Comparison of ENCODE assay signal across 9 mouse cellular contexts in the genomic region with DNA sequence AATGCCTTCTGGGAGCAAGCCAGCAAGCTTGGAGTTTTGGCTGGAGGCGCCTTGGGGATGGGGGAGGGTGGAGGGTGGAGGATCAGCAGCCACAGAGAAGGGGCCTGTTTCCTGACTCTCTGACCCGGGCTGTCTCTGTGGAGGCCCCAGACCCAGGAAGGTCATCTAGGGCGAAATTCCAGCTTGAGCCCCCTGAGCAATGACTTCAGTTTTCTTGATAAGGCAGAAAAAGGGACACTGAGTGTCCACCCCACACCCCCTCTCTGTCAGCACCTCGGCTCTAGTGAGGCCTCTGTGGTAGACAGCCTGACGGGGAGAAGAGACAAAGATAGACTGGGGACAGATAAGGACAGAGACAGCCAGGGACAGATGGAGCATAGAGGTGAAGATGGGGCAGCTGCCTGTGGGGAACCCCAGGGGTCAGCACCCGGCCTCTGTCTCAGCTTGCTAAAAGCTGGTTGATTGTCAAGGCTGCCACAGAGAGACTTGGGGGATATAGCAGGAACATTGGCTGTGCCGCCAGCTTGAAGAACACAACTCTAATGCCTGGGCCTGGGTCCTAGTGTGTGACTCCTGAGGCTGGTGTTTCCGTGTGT.
DNase-seq lines count a peak whose midpoint lies in the region; ATAC-seq and TF ChIP-seq lines count a peak whose summit lies in the region.
"Had no signal": no experiment of that assay in that cellular context is flagged by ENCODE, and none has a peak within 500 bp of the region (broad histone marks: within the 10 kb centered on the region; RNA-seq: fewer than 3 reads in every experiment).

No protein-coding gene starts in this region.

- no peaks in the 10 kb centered on the region for H3K27me3 ChIP-seq in lung, postnatal 0 days (replicated peaks; ENCODE audit: insufficient read depth, low read length)
- no peaks in the 10 kb centered on the region for H3K27me3 ChIP-seq in heart, embryonic 14.5 days (ENCODE audit: control insufficient read depth, insufficient read depth, low read length)
- no peaks in the 10 kb centered on the region for H3K27me3 ChIP-seq in liver, embryonic 15.5 days
- no peaks in the 10 kb centered on the region for H3K27me3 ChIP-seq in forebrain, postnatal 0 days (ENCODE audit: insufficient read depth, low read length)
- H3K27me3 ChIP-seq: forebrain, embryonic 12.5 days had no signal

- no peak for TF ChIP-seq EP300 in lung, postnatal 0 days (IDR thresholded peaks at IDR 0.05)

- H3K4me3 ChIP-seq in lung, postnatal 0 days (ENCODE audit: low read depth, low read length), result no peak overlapping the region
- no peak overlapping the region for H3K4me3 ChIP-seq in heart, embryonic 14.5 days (ENCODE audit: control insufficient read depth in 1 of 2, insufficient read depth in 1 of 2, low read depth in 1 of 2, low read length in 2 of 2)
- no peak overlapping the region for H3K4me3 ChIP-seq in liver, embryonic 15.5 days (replicated peaks)
- no peak overlapping the region for H3K4me3 ChIP-seq in forebrain, postnatal 0 days (ENCODE audit: low read depth, low read length)
- H3K4me3 ChIP-seq: forebrain, embryonic 12.5 days had no signal

- intact Hi-C loops in left cerebral cortex, postnatal 36 days (cut with DNase I), result loop anchor here (2.0 to 10.0 kb wide), 3 partner anchors 145 to 360 kb away; no protein-coding TSS in a partner anchor

- no peak overlapping the region for H3K9ac ChIP-seq in lung, postnatal 0 days (replicated peaks; ENCODE audit: low read depth)
- H3K9ac ChIP-seq in heart, embryonic 14.5 days (ENCODE audit: low read length), result peak overlapping the region; percentile 41; the same call in 1 of the 2 replicates
- H3K9ac ChIP-seq in liver, embryonic 15.5 days, result no peak overlapping the region
- no peak overlapping the region for H3K9ac ChIP-seq in forebrain, postnatal 0 days
- H3K9ac ChIP-seq: forebrain, embryonic 12.5 days had no signal

- 53% methylated on average over 8 of the region's 8 CpGs for WGBS in lung, postnatal 0 days
- WGBS in heart, embryonic 14.5 days, result 22% methylated on average over 8 of the region's 8 CpGs
- WGBS in liver, embryonic 15.5 days (ENCODE audit: insufficient replicate concordance), result 29% methylated on average over 8 of the region's 8 CpGs
- 75% methylated on average over 8 of the region's 8 CpGs for WGBS in forebrain, postnatal 0 days

- peak; percentile 15 for DNase-seq in cerebellum, adult 9-10 months
- no peak for DNase-seq in cerebellum, adult 9-11 months
- DNase-seq in lung, postnatal 0 days (ENCODE audit: low spot score), result no peak
- DNase-seq in lung, postnatal 36 days, result no peak
- no peak for DNase-seq in left cerebral cortex, postnatal 36 days (ENCODE audit: low spot score in 2 of 2)
- no peak for DNase-seq in forebrain, postnatal 0 days

- H3K4me1 ChIP-seq in lung, postnatal 0 days (ENCODE audit: insufficient read depth, low read depth, low read length), result peaks cover 3% of the 10 kb centered on the region; the same call in 1 of the 2 replicates
- H3K4me1 ChIP-seq in heart, embryonic 14.5 days (ENCODE audit: control insufficient read depth in 2 of 2, insufficient read depth in 2 of 2, low read length in 2 of 2), result peaks cover 20 to 25% of the 10 kb centered on the region in 2 experiments
- H3K4me1 ChIP-seq in liver, embryonic 15.5 days (replicated peaks), result no peaks in the 10 kb centered on the region
- H3K4me1 ChIP-seq in forebrain, postnatal 0 days (ENCODE audit: insufficient read depth), result no peaks in the 10 kb centered on the region

- ATAC-seq in lung, postnatal 0 days, result no peak
- ATAC-seq in heart, embryonic 14.5 days (ENCODE audit: insufficient number of reproducible peaks, insufficient read depth, low FRiP score, low read depth), result 0 out of 2 replicates have a peak, but pooled peaks have one; percentile 11
- peak; percentile 42 for ATAC-seq in liver, embryonic 15.5 days (ENCODE audit: insufficient read depth)
- ATAC-seq in forebrain, postnatal 0 days, result no peak

- peak overlapping the region; percentile 71; the same call in 1 of the 2 replicates for H3K27ac ChIP-seq in lung, postnatal 0 days (ENCODE audit: low read length)
- H3K27ac ChIP-seq in heart, embryonic 14.5 days (replicated peaks in 1 of 2; ENCODE audit: control insufficient read depth in 1 of 2, insufficient read depth in 1 of 2, low read depth in 2 of 2, low read length in 2 of 2), result peak overlapping the region; percentile 67 to 77
- no peak overlapping the region for H3K27ac ChIP-seq in liver, embryonic 15.5 days (replicated peaks)
- H3K27ac ChIP-seq in forebrain, postnatal 0 days (ENCODE audit: low read depth, low read length), result no peak overlapping the region
- H3K27ac ChIP-seq: forebrain, embryonic 12.5 days had no signal

- H3K36me3 ChIP-seq in lung, postnatal 0 days (ENCODE audit: insufficient read depth, low read length), result no peaks in the 10 kb centered on the region
- peaks cover 11% of the 10 kb centered on the region for H3K36me3 ChIP-seq in heart, embryonic 14.5 days (ENCODE audit: control insufficient read depth, insufficient read depth, low read length)
- H3K36me3 ChIP-seq in liver, embryonic 15.5 days (replicated peaks), result no peaks in the 10 kb centered on the region
- no peaks in the 10 kb centered on the region for H3K36me3 ChIP-seq in forebrain, postnatal 0 days (ENCODE audit: insufficient read depth)
- H3K36me3 ChIP-seq: forebrain, embryonic 12.5 days had no signal

- H3K4me2 ChIP-seq in lung, postnatal 0 days (replicated peaks; ENCODE audit: low read depth, low read length), result no peak overlapping the region
- 0 out of 2 replicates have a peak overlapping the region, but pooled peaks have one; percentile 16 for H3K4me2 ChIP-seq in heart, embryonic 14.5 days (ENCODE audit: low read length)
- H3K4me2 ChIP-seq in liver, embryonic 15.5 days, result no peak overlapping the region
- no peak overlapping the region for H3K4me2 ChIP-seq in forebrain, postnatal 0 days (ENCODE audit: low read depth)
- H3K4me2 ChIP-seq: forebrain, embryonic 12.5 days had no signal

- no peak for TF ChIP-seq CTCF in lung, postnatal 0 days (IDR thresholded peaks at IDR 0.05)
- no peak for TF ChIP-seq CTCF in forebrain, postnatal 0 days (IDR thresholded peaks at IDR 0.05; ENCODE audit: low read depth)

- no peaks in the 10 kb centered on the region for H3K9me3 ChIP-seq in lung, postnatal 0 days (ENCODE audit: low read length)
- no peaks in the 10 kb centered on the region for H3K9me3 ChIP-seq in heart, embryonic 14.5 days (ENCODE audit: control insufficient read depth, low read length)
- no peaks in the 10 kb centered on the region for H3K9me3 ChIP-seq in liver, embryonic 15.5 days (replicated peaks)
- H3K9me3 ChIP-seq in forebrain, postnatal 0 days (ENCODE audit: low read length), result no peaks in the 10 kb centered on the region
- H3K9me3 ChIP-seq: forebrain, embryonic 12.5 days had no signal

Comparison
In these comparisons a context has a peak if more than half of its experiments do, and no peak if none do; other contexts are left out.
1. ATAC-seq: peak in heart, embryonic 14.5 days (single experiment) and liver, embryonic 15.5 days (single experiment); none in lung, postnatal 0 days (single experiment) and forebrain, postnatal 0 days (single experiment).
2. H3K27ac ChIP-seq: peak in lung, postnatal 0 days (single experiment) and heart, embryonic 14.5 days (2 of 2); none in liver, embryonic 15.5 days (single experiment) and forebrain, postnatal 0 days (single experiment).